Mouse (Mus musculus): ENCODE measurements around the gene Cd2. TPM values are rescaled to one million over a fixed set of nuclear protein-coding genes. Genes with fewer than 3 reads are reported as not detected.

Cd2 gene
- total and polyA plus RNA-seq, 2 experiments: 0.33 to 1.0 TPM

- Histone ChIP-seq H3K4me3 (ENCODE audit: insufficient read depth, low read depth, low read length) (no peak overlapping the region), H3K79me2 (ENCODE audit: control insufficient read depth, insufficient read depth, low read length) (no peaks in the 10 kb centered on the region), H3K9ac (ENCODE audit: low read depth, low read length) (no peak overlapping the region), H3K4me1 (ENCODE audit: control insufficient read depth, insufficient read depth, low read length) (no peaks in the 10 kb centered on the region), H3K27me3 (ENCODE audit: control insufficient read depth, insufficient read depth, low read length) (no peaks in the 10 kb centered on the region), H3K27ac (replicated peaks; ENCODE audit: insufficient read depth, low read depth, low read length) (no peak overlapping the region), H3K36me3 (ENCODE audit: control insufficient read depth, insufficient read depth, low read length) (no peaks in the 10 kb centered on the region)
- no peak for DNase-seq (ENCODE audit: extremely low read depth, low read depth, low spot score)
- no peak for TF ChIP-seq CTCF (IDR thresholded peaks at IDR 0.05; ENCODE audit: low read depth, low read length)
- no peak for TF ChIP-seq POLR2A (IDR thresholded peaks at IDR 0.05; ENCODE audit: extremely low read depth, insufficient read depth, low read length)
- WGBS: 86% methylated on average over 2 of the region's 2 CpGs
Observed at GRCm38 (mm10) chr3:101243002-101243401, 44.7 kb downstream of the Cd2 start.

- no peak for TF ChIP-seq CTCF (IDR thresholded peaks at IDR 0.05; ENCODE audit: low read depth, low read length)
- no peak for TF ChIP-seq POLR2A (IDR thresholded peaks at IDR 0.05; ENCODE audit: extremely low read depth, insufficient read depth, low read length)
- H3K9ac ChIP-seq (ENCODE audit: low read depth, low read length): no peak overlapping the region
- 84% methylated on average over 3 of the region's 3 CpGs for WGBS
Observed at GRCm38 (mm10) chr3:101241866-101242265, 45.9 kb downstream of the Cd2 start.

GRCm38 (mm10) chr3:101240859-101241258, 46.9 kb downstream of the Cd2 start:
- Histone ChIP-seq H3K9ac (ENCODE audit: low read depth, low read length) (no peak overlapping the region), H3K4me3 (ENCODE audit: insufficient read depth, low read depth, low read length) (no peak overlapping the region), H3K27ac (replicated peaks; ENCODE audit: insufficient read depth, low read depth, low read length) (no peak overlapping the region), H3K27me3 (ENCODE audit: control insufficient read depth, insufficient read depth, low read length) (no peaks in the 10 kb centered on the region), H3K4me1 (ENCODE audit: control insufficient read depth, insufficient read depth, low read length) (no peaks in the 10 kb centered on the region), H3K79me2 (ENCODE audit: control insufficient read depth, insufficient read depth, low read length) (no peaks in the 10 kb centered on the region), H3K36me3 (ENCODE audit: control insufficient read depth, insufficient read depth, low read length) (no peaks in the 10 kb centered on the region)
- 88% methylated on average over 9 of the region's 9 CpGs for WGBS
- no peak for DNase-seq (ENCODE audit: extremely low read depth, low read depth, low spot score)
- TF ChIP-seq CTCF (IDR thresholded peaks at IDR 0.05; ENCODE audit: low read depth, low read length) (no peak), POLR2A (IDR thresholded peaks at IDR 0.05; ENCODE audit: extremely low read depth, insufficient read depth, low read length) (no peak)

More at GRCm38 (mm10) chr3:101241866-101242265, 45.9 kb downstream of the Cd2 start:
- Histone ChIP-seq H3K27ac (replicated peaks; ENCODE audit: insufficient read depth, low read depth, low read length) (no peak overlapping the region), H3K27me3 (ENCODE audit: control insufficient read depth, insufficient read depth, low read length) (no peaks in the 10 kb centered on the region), H3K79me2 (ENCODE audit: control insufficient read depth, insufficient read depth, low read length) (no peaks in the 10 kb centered on the region), H3K36me3 (ENCODE audit: control insufficient read depth, insufficient read depth, low read length) (no peaks in the 10 kb centered on the region), H3K4me1 (ENCODE audit: control insufficient read depth, insufficient read depth, low read length) (no peaks in the 10 kb centered on the region), H3K4me3 (ENCODE audit: insufficient read depth, low read depth, low read length) (no peak overlapping the region)
- DNase-seq (ENCODE audit: extremely low read depth, low read depth, low spot score): no peak

GRCm38 (mm10) chr3:101239236-101239635, 48.5 kb downstream of the Cd2 start:
- TF ChIP-seq CTCF (IDR thresholded peaks at IDR 0.05; ENCODE audit: low read depth, low read length) (no peak), POLR2A (IDR thresholded peaks at IDR 0.05; ENCODE audit: extremely low read depth, insufficient read depth, low read length) (no peak)

DNA sequence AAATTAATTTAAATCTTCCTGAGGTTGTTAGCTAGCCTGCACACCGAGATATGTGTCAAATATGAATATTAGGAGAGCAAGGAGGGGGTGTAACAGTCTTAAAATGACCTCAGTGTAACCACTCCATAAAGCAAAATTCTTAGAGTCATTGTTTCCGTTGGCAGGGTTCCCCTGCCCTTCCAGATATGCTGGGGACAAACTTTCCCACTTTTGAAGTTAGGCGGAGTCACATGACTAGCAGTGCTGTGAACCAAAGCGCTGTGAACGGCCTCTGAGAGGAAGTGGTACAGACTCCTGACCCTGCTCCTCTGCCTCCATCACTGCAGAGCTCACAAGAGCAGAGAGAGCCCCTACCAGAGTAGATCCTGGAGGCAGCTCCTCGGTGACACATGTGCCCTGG, 49.0 kb downstream of the Cd2 start:
- Histone ChIP-seq H3K36me3 (ENCODE audit: control insufficient read depth, insufficient read depth, low read length) (no peaks in the 10 kb centered on the region), H3K4me3 (ENCODE audit: insufficient read depth, low read depth, low read length) (no peak overlapping the region), H3K27me3 (ENCODE audit: control insufficient read depth, insufficient read depth, low read length) (no peaks in the 10 kb centered on the region), H3K27ac (replicated peaks; ENCODE audit: insufficient read depth, low read depth, low read length) (no peak overlapping the region), H3K79me2 (ENCODE audit: control insufficient read depth, insufficient read depth, low read length) (no peaks in the 10 kb centered on the region), H3K9ac (ENCODE audit: low read depth, low read length) (no peak overlapping the region), H3K4me1 (ENCODE audit: control insufficient read depth, insufficient read depth, low read length) (no peaks in the 10 kb centered on the region)
- no peak for TF ChIP-seq CTCF (IDR thresholded peaks at IDR 0.05; ENCODE audit: low read depth, low read length)
- no peak for TF ChIP-seq POLR2A (IDR thresholded peaks at IDR 0.05; ENCODE audit: extremely low read depth, insufficient read depth, low read length)
- no peak for DNase-seq (ENCODE audit: extremely low read depth, low read depth, low spot score)
- WGBS: 81% methylated on average over 6 of the region's 6 CpGs

More at GRCm38 (mm10) chr3:101239236-101239635, 48.5 kb downstream of the Cd2 start:
- H3K9ac ChIP-seq (ENCODE audit: low read depth, low read length): no peak overlapping the region
- WGBS: 80% methylated on average over 4 of the region's 4 CpGs
- no peaks in the 10 kb centered on the region for H3K36me3 ChIP-seq (ENCODE audit: control insufficient read depth, insufficient read depth, low read length)
- no peaks in the 10 kb centered on the region for H3K27me3 ChIP-seq (ENCODE audit: control insufficient read depth, insufficient read depth, low read length)
- no peaks in the 10 kb centered on the region for H3K4me1 ChIP-seq (ENCODE audit: control insufficient read depth, insufficient read depth, low read length)
- H3K4me3 ChIP-seq (ENCODE audit: insufficient read depth, low read depth, low read length): no peak overlapping the region
- no peaks in the 10 kb centered on the region for H3K79me2 ChIP-seq (ENCODE audit: control insufficient read depth, insufficient read depth, low read length)
- DNase-seq (ENCODE audit: extremely low read depth, low read depth, low spot score): no peak
- H3K27ac ChIP-seq (replicated peaks; ENCODE audit: insufficient read depth, low read depth, low read length): no peak overlapping the region

GRCm38 (mm10) chr3:101236995-101237808, 50.5 kb downstream of the Cd2 start:
- H3K4me1 ChIP-seq (ENCODE audit: control insufficient read depth, insufficient read depth, low read length): no peaks in the 10 kb centered on the region
- no peaks in the 10 kb centered on the region for H3K36me3 ChIP-seq (ENCODE audit: control insufficient read depth, insufficient read depth, low read length)
- no peaks in the 10 kb centered on the region for H3K27me3 ChIP-seq (ENCODE audit: control insufficient read depth, insufficient read depth, low read length)
- H3K27ac ChIP-seq (replicated peaks; ENCODE audit: insufficient read depth, low read depth, low read length): no peak overlapping the region
- TF ChIP-seq POLR2A (IDR thresholded peaks at IDR 0.05; ENCODE audit: extremely low read depth, insufficient read depth, low read length) (no peak), CTCF (IDR thresholded peaks at IDR 0.05; ENCODE audit: low read depth, low read length) (no peak)
- H3K4me3 ChIP-seq (ENCODE audit: insufficient read depth, low read depth, low read length): no peak overlapping the region
- H3K9ac ChIP-seq (ENCODE audit: low read depth, low read length): no peak overlapping the region
- H3K79me2 ChIP-seq (ENCODE audit: control insufficient read depth, insufficient read depth, low read length): no peaks in the 10 kb centered on the region
- no peak for DNase-seq (ENCODE audit: extremely low read depth, low read depth, low spot score)
- WGBS: 63% methylated on average over 16 of the region's 16 CpGs

Data from liver, adult 2 months (tissue).